Mouse (Mus musculus) CH12.LX (cell line): ENCODE measurements at regions not wholly inside any gene's neighbourhood (a gene's known extent, or its start where the extent isn't known, plus 50 kb on each side); places are given as distances from the start of the nearest gene placed in this dataset.

Experiments used
- DNase-seq: peaks from one replicate; pipeline ENCODE4 v3.0.0-alpha.2; 2013; ENCODE audit errors: extremely low read depth
- H3K27ac ChIP-seq: 2 replicates; pipeline ENCODE4 v1.5.1; 2012; ENCODE audit warnings: low read depth, mild to moderate bottlenecking, control low read depth, moderate library complexity; ENCODE audit not compliant: insufficient read depth
- H3K27me3 ChIP-seq: replicated peaks from 2 replicates; pipeline ENCODE3; 2012; ENCODE audit warnings: inconsistent platforms
- H3K36me3 ChIP-seq, 2 experiments: replicated peaks in 1 of 2; 2 replicates each; pipeline versions ENCODE3 to v1.6.1; 2012; ENCODE audit warnings: inconsistent platforms in 1 of 2, low read length in 1 of 2, mild to moderate bottlenecking in 1 of 2, mixed read lengths in 1 of 2, moderate library complexity in 1 of 2; ENCODE audit not compliant: control insufficient read depth in 1 of 2, insufficient read depth in 1 of 2
- H3K4me1 ChIP-seq, 2 experiments: 2 replicates each; pipeline ENCODE4 v1.6.1; 2012; ENCODE audit warnings: inconsistent platforms in 1 of 2, moderate library complexity in 1 of 2; ENCODE audit not compliant: insufficient read depth in 2 of 2, control insufficient read depth in 1 of 2
- H3K4me2 ChIP-seq: 2 replicates; pipeline ENCODE4 v1.6.1; 2012; ENCODE audit warnings: low read depth, mild to moderate bottlenecking, control low read depth; ENCODE audit not compliant: poor library complexity, insufficient read depth, severe bottlenecking
- H3K4me3 ChIP-seq, 3 experiments: fragments of 150-350 bp in 1 of 3; sonication (generic) in 1 of 3; replicated peaks in 1 of 3; 2 replicates each; pipeline versions ENCODE3 to v1.5.1; 2011 to 2012; ENCODE audit warnings: low read depth in 2 of 3, low read length in 2 of 3, mild to moderate bottlenecking in 2 of 3, moderate library complexity in 2 of 3, control low read depth in 1 of 3, improper control_type of control experiment in 1 of 3, inconsistent platforms in 1 of 3, mixed read lengths in 1 of 3; ENCODE audit not compliant: poor library complexity in 1 of 3
- H3K79me2 ChIP-seq: replicated peaks from 2 replicates; pipeline ENCODE4 v1.6.1; 2012; ENCODE audit warnings: mild to moderate bottlenecking, moderate library complexity; ENCODE audit not compliant: control insufficient read depth, poor library complexity, insufficient read depth, severe bottlenecking; ENCODE audit errors: extremely low read depth
- H3K9ac ChIP-seq: 2 replicates; pipeline ENCODE4 v1.6.1; 2012; ENCODE audit warnings: low read depth, mild to moderate bottlenecking, control low read depth, moderate library complexity; ENCODE audit not compliant: insufficient read depth
- H3K9me3 ChIP-seq: replicated peaks from 2 replicates; pipeline ENCODE3; 2012; ENCODE audit warnings: low read length, inconsistent platforms, mixed read lengths
- BHLHE40 ChIP-seq: IDR thresholded peaks from 2 replicates; pipeline ENCODE4 v1.6.1; 2011; ENCODE audit warnings: mild to moderate bottlenecking, low read depth, low read length, improper control_type of control experiment
- CHD1 ChIP-seq: IDR thresholded peaks from 2 replicates; pipeline ENCODE4 v1.6.1; 2012; ENCODE audit warnings: low read depth, low read length, improper control_type of control experiment, inconsistent platforms
- CTCF ChIP-seq, 2 experiments: IDR thresholded peaks in 1 of 2; conservative IDR thresholded peaks in 1 of 2; 2 replicates each; pipeline ENCODE4 v1.5.1; 2011 to 2012; ENCODE audit warnings: low read depth in 2 of 2, low read length in 2 of 2, improper control_type of control experiment in 1 of 2, inconsistent platforms in 1 of 2, mild to moderate bottlenecking in 1 of 2, moderate library complexity in 1 of 2
- E2F4 ChIP-seq: IDR thresholded peaks from 2 replicates; pipeline ENCODE4 v1.6.1; 2011; ENCODE audit warnings: low read depth, low read length, improper control_type of control experiment; ENCODE audit not compliant: insufficient replicate concordance
- EP300 ChIP-seq: IDR thresholded peaks from 2 replicates; pipeline ENCODE4 v1.6.1; 2011; ENCODE audit warnings: low read length, improper control_type of control experiment
- ETS1 ChIP-seq: conservative IDR thresholded peaks from 2 replicates; pipeline ENCODE4 v1.6.1; 2012; ENCODE audit warnings: low read depth, mild to moderate bottlenecking, inconsistent platforms, low read length, improper control_type of control experiment, moderate library complexity
- JUND ChIP-seq: conservative IDR thresholded peaks from 2 replicates; pipeline ENCODE4 v1.6.1; 2011; ENCODE audit warnings: low read depth, low read length, improper control_type of control experiment
- KAT2A ChIP-seq: IDR thresholded peaks from 2 replicates; pipeline ENCODE4 v1.6.1; 2012; ENCODE audit warnings: low read length, improper control_type of control experiment, inconsistent platforms; ENCODE audit not compliant: insufficient replicate concordance
- MAX ChIP-seq: IDR thresholded peaks from 2 replicates; pipeline ENCODE4 v1.6.1; 2011; ENCODE audit warnings: low read length, improper control_type of control experiment
- MEF2A ChIP-seq: IDR thresholded peaks from 2 replicates; pipeline ENCODE4 v1.6.1; 2014; ENCODE audit warnings: low read depth, mild to moderate bottlenecking, inconsistent platforms, low read length, improper control_type of control experiment, borderline replicate concordance
- MXI1 ChIP-seq: IDR thresholded peaks from 2 replicates; pipeline ENCODE4 v1.6.1; 2011; ENCODE audit warnings: mild to moderate bottlenecking, low read depth, low read length, improper control_type of control experiment
- MYC ChIP-seq: IDR thresholded peaks from 2 replicates; pipeline ENCODE4 v1.6.1; 2011; ENCODE audit warnings: low read depth, mild to moderate bottlenecking, improper control_type of control experiment, low read length
- RAD21 ChIP-seq: IDR thresholded peaks from 2 replicates; pipeline ENCODE4 v1.6.1; 2011; ENCODE audit warnings: low read depth, mild to moderate bottlenecking, low read length, improper control_type of control experiment, moderate library complexity
- RCOR1 ChIP-seq: conservative IDR thresholded peaks from 2 replicates; pipeline ENCODE4 v1.6.1; 2012; ENCODE audit warnings: low read depth, mild to moderate bottlenecking, inconsistent platforms, low read length, improper control_type of control experiment
- SMC3 ChIP-seq: IDR thresholded peaks from 2 replicates; pipeline ENCODE4 v1.6.1; 2011; ENCODE audit warnings: low read depth, low read length, improper control_type of control experiment
- USF1 ChIP-seq: IDR thresholded peaks from 2 replicates; pipeline ENCODE4 v1.6.1; 2014; ENCODE audit warnings: low read depth, mild to moderate bottlenecking, inconsistent platforms, low read length, improper control_type of control experiment
- USF2 ChIP-seq: conservative IDR thresholded peaks from 2 replicates; pipeline ENCODE4 v1.6.1; 2011; ENCODE audit warnings: low read depth, low read length, improper control_type of control experiment
- ZC3H11A ChIP-seq: IDR thresholded peaks from 2 replicates; pipeline ENCODE4 v1.6.1; 2012; ENCODE audit warnings: low read depth, mild to moderate bottlenecking, inconsistent platforms, low read length, improper control_type of control experiment
- ZNF384 ChIP-seq: IDR thresholded peaks from 2 replicates; pipeline ENCODE4 v1.6.1; 2012; ENCODE audit warnings: low read depth, low read length, improper control_type of control experiment, inconsistent platforms
- dilution Hi-C: fragments of 300-500 bp; cut with MboI; formaldehyde crosslinking; loops from 2 replicates; pipeline ENCODE4 v1.14.3; 2020; ENCODE audit warnings: low sequenced_read_pairs; ENCODE audit not compliant: extremely low pct_unique_long_range_greater_than_20kb, extremely low pct_ligation_motif_present
- in situ Hi-C: fragments of 300-500 bp; cut with MboI; formaldehyde crosslinking; loops from 3 replicates; pipeline ENCODE4 v1.14.3; 2019; ENCODE audit warnings: low sequenced_read_pairs, low pct_ligation_motif_present, low pct_unique_long_range_greater_than_20kb, mixed read lengths

GRCm38 (mm10) chr13:32544986-32545740, 206.6 kb upstream of the Gmds start:
- peaks cover 2 to 37% of the 10 kb centered on the region in 2 experiments; a peak in 3 of 4 replicates for H3K4me1 ChIP-seq
- H3K79me2 ChIP-seq: no peaks in the 10 kb centered on the region
- no peaks in the 10 kb centered on the region for H3K27me3 ChIP-seq
- no peak overlapping the region for H3K4me3 ChIP-seq
- in situ Hi-C loops: no loop called here
- H3K9ac ChIP-seq: no peak overlapping the region
- no peaks in the 10 kb centered on the region for H3K9me3 ChIP-seq
- no peaks in the 10 kb centered on the region for H3K36me3 ChIP-seq
- TF ChIP-seq BHLHE40 (peak; percentile 45; the same call in 1 of the 2 replicates), MAX (peak; percentile 37; the same call in 1 of the 2 replicates), E2F4 (no peak), USF1 (no peak), CHD1 (no peak), KAT2A (no peak), MEF2A (peak; percentile 89), MYC (0 out of 2 replicates have a peak, but pooled peaks have one; percentile 21), EP300 (peak; percentile 40; the same call in 1 of the 2 replicates), ETS1 (peak; percentile 50)
- TF ChIP-seq, all 38 proteins: peak for 6
- no peak overlapping the region for H3K27ac ChIP-seq
- H3K4me2 ChIP-seq: no peak overlapping the region
- dilution Hi-C loops: no loop called here
- peak; percentile 65 for DNase-seq

- Histone ChIP-seq H3K4me2 (no peak overlapping the region), H3K9me3 (no peaks in the 10 kb centered on the region), H3K4me1 (peaks cover 2 to 30% of the 10 kb centered on the region in 2 experiments; a peak in 3 of 4 replicates), H3K79me2 (no peaks in the 10 kb centered on the region), H3K4me3 (no peak overlapping the region), H3K9ac (no peak overlapping the region), H3K27ac (no peak overlapping the region), H3K27me3 (no peaks in the 10 kb centered on the region), H3K36me3 (no peaks in the 10 kb centered on the region)
- dilution Hi-C loops: no loop called here
- DNase-seq: no peak
- TF ChIP-seq USF1 (no peak), SMC3 (no peak), ZNF384 (no peak), E2F4 (no peak), RAD21 (no peak), KAT2A (no peak), RCOR1 (no peak), JUND (no peak), MEF2A (no peak), EP300 (no peak), CTCF (conservative IDR thresholded peaks at IDR 0.05 in 1 of 2, IDR thresholded peaks at IDR 0.05 in 1 of 2; ENCODE audit: low read depth in 2 of 2, low read length in 2 of 2) (no peak), MXI1 (no peak), USF2 (no peak), MYC (no peak), ZC3H11A (no peak)
- TF ChIP-seq, all 38 proteins: peak for 0
- in situ Hi-C loops: no loop called here
These were observed 203.1 kb upstream of the Gmds start for GRCm38 (mm10) chr13:32541611-32542010.
